Mouse (Mus musculus): ENCODE measurements around the gene Chsy1. TPM values are rescaled to one million over a fixed set of nuclear protein-coding genes. Genes with fewer than 3 reads are reported as not detected.
A peak's percentile ranks its signal among the peaks of the same experiment; 100 is the strongest.

Chsy1 gene
- polyA plus RNA-seq, 1 experiment: 11.2 TPM

- WGBS: 24% methylated on average over 14 of the region's 14 CpGs
- Histone ChIP-seq H3K27ac (ENCODE audit: control insufficient read depth, insufficient read depth, low read depth, low read length, poor library complexity) (peak overlapping the region; percentile 16; the same call in 1 of the 2 replicates), H3K4me1 (ENCODE audit: control insufficient read depth, insufficient read depth, low read length) (peaks cover 5% of the 10 kb centered on the region; the same call in 1 of the 2 replicates), H3K4me3 (replicated peaks; ENCODE audit: control insufficient read depth, low read depth, low read length) (peak overlapping the region; percentile 29)
- no peak for TF ChIP-seq CTCF (IDR thresholded peaks at IDR 0.05; ENCODE audit: control insufficient read depth, insufficient read depth, low read length)
- no peak for TF ChIP-seq POLR2A (IDR thresholded peaks at IDR 0.05; ENCODE audit: borderline replicate concordance, control insufficient read depth, low read depth, low read length)
These were observed 16.1 kb downstream of the Chsy1 start for GRCm38 (mm10) chr7:66125368-66125767.

GRCm38 (mm10) chr7:66127951-66128645 lies 18.8 kb downstream of the Chsy1 start:
- no peak overlapping the region for H3K27ac ChIP-seq (ENCODE audit: control insufficient read depth, insufficient read depth, low read depth, low read length, poor library complexity)
- no peak for TF ChIP-seq CTCF (IDR thresholded peaks at IDR 0.05; ENCODE audit: control insufficient read depth, insufficient read depth, low read length)
- TF ChIP-seq POLR2A (IDR thresholded peaks at IDR 0.05; ENCODE audit: borderline replicate concordance, control insufficient read depth, low read depth, low read length): no peak
- H3K4me3 ChIP-seq (replicated peaks; ENCODE audit: control insufficient read depth, low read depth, low read length): no peak overlapping the region
- peaks cover 4% of the 10 kb centered on the region; the same call in 1 of the 2 replicates for H3K4me1 ChIP-seq (ENCODE audit: control insufficient read depth, insufficient read depth, low read length)
- WGBS: 85% methylated on average over 4 of the region's 4 CpGs

- 62% methylated on average over 3 of the region's 3 CpGs for WGBS
- Histone ChIP-seq H3K27ac (ENCODE audit: control insufficient read depth, insufficient read depth, low read depth, low read length, poor library complexity) (no peak overlapping the region), H3K4me3 (replicated peaks; ENCODE audit: control insufficient read depth, low read depth, low read length) (no peak overlapping the region), H3K4me1 (ENCODE audit: control insufficient read depth, insufficient read depth, low read length) (peaks cover 4% of the 10 kb centered on the region; the same call in 1 of the 2 replicates)
- TF ChIP-seq CTCF (IDR thresholded peaks at IDR 0.05; ENCODE audit: control insufficient read depth, insufficient read depth, low read length) (no peak), POLR2A (IDR thresholded peaks at IDR 0.05; ENCODE audit: borderline replicate concordance, control insufficient read depth, low read depth, low read length) (no peak)
These were observed 19.5 kb downstream of the Chsy1 start for GRCm38 (mm10) chr7:66128857-66129256.

GRCm38 (mm10) chr7:66130296-66130695 lies 21.0 kb downstream of the Chsy1 start:
- Histone ChIP-seq H3K4me3 (replicated peaks; ENCODE audit: control insufficient read depth, low read depth, low read length) (no peak overlapping the region), H3K4me1 (ENCODE audit: control insufficient read depth, insufficient read depth, low read length) (no peaks in the 10 kb centered on the region; the same call in 1 of the 2 replicates), H3K27ac (ENCODE audit: control insufficient read depth, insufficient read depth, low read depth, low read length, poor library complexity) (no peak overlapping the region)
- 83% methylated on average over 2 of the region's 2 CpGs for WGBS
- no peak for TF ChIP-seq CTCF (IDR thresholded peaks at IDR 0.05; ENCODE audit: control insufficient read depth, insufficient read depth, low read length)
- TF ChIP-seq POLR2A (IDR thresholded peaks at IDR 0.05; ENCODE audit: borderline replicate concordance, control insufficient read depth, low read depth, low read length): no peak

- WGBS: 68% methylated on average over 4 of the region's 4 CpGs
- H3K4me3 ChIP-seq (replicated peaks; ENCODE audit: control insufficient read depth, low read depth, low read length): no peak overlapping the region
- TF ChIP-seq CTCF (IDR thresholded peaks at IDR 0.05; ENCODE audit: control insufficient read depth, insufficient read depth, low read length) (no peak), POLR2A (IDR thresholded peaks at IDR 0.05; ENCODE audit: borderline replicate concordance, control insufficient read depth, low read depth, low read length) (no peak)
- no peak overlapping the region for H3K27ac ChIP-seq (ENCODE audit: control insufficient read depth, insufficient read depth, low read depth, low read length, poor library complexity)
- peaks cover 2% of the 10 kb centered on the region; the same call in 1 of the 2 replicates for H3K4me1 ChIP-seq (ENCODE audit: control insufficient read depth, insufficient read depth, low read length)
These were observed 22.6 kb downstream of the Chsy1 start for GRCm38 (mm10) chr7:66131776-66132421.

GRCm38 (mm10) chr7:66134154-66134553 lies 24.8 kb downstream of the Chsy1 start:
- Histone ChIP-seq H3K27ac (ENCODE audit: control insufficient read depth, insufficient read depth, low read depth, low read length, poor library complexity) (no peak overlapping the region), H3K4me3 (replicated peaks; ENCODE audit: control insufficient read depth, low read depth, low read length) (no peak overlapping the region), H3K4me1 (ENCODE audit: control insufficient read depth, insufficient read depth, low read length) (peaks cover 4% of the 10 kb centered on the region; the same call in 1 of the 2 replicates)
- WGBS: 54% methylated on average over 3 of the region's 3 CpGs
- TF ChIP-seq CTCF (IDR thresholded peaks at IDR 0.05; ENCODE audit: control insufficient read depth, insufficient read depth, low read length) (no peak), POLR2A (IDR thresholded peaks at IDR 0.05; ENCODE audit: borderline replicate concordance, control insufficient read depth, low read depth, low read length) (no peak)

GRCm38 (mm10) chr7:66135644-66136043 lies 26.3 kb downstream of the Chsy1 start:
- 26% methylated on average over 3 of the region's 3 CpGs for WGBS
- H3K4me1 ChIP-seq (ENCODE audit: control insufficient read depth, insufficient read depth, low read length): peaks cover 11% of the 10 kb centered on the region; the same call in 1 of the 2 replicates
- TF ChIP-seq CTCF (IDR thresholded peaks at IDR 0.05; ENCODE audit: control insufficient read depth, insufficient read depth, low read length) (no peak), POLR2A (IDR thresholded peaks at IDR 0.05; ENCODE audit: borderline replicate concordance, control insufficient read depth, low read depth, low read length) (no peak)

GRCm38 (mm10) chr7:66136187-66136586 lies 26.9 kb downstream of the Chsy1 start:
- Histone ChIP-seq H3K4me1 (ENCODE audit: control insufficient read depth, insufficient read depth, low read length) (peaks cover 12% of the 10 kb centered on the region; the same call in 1 of the 2 replicates), H3K27ac (ENCODE audit: control insufficient read depth, insufficient read depth, low read depth, low read length, poor library complexity) (peak overlapping the region; percentile 24; the same call in 1 of the 2 replicates), H3K4me3 (replicated peaks; ENCODE audit: control insufficient read depth, low read depth, low read length) (no peak overlapping the region)
- no peak for TF ChIP-seq CTCF (IDR thresholded peaks at IDR 0.05; ENCODE audit: control insufficient read depth, insufficient read depth, low read length)
- TF ChIP-seq POLR2A (IDR thresholded peaks at IDR 0.05; ENCODE audit: borderline replicate concordance, control insufficient read depth, low read depth, low read length): no peak

More at GRCm38 (mm10) chr7:66135644-66136043, 26.3 kb downstream of the Chsy1 start:
- no peak overlapping the region for H3K4me3 ChIP-seq (replicated peaks; ENCODE audit: control insufficient read depth, low read depth, low read length)
- peak overlapping the region; percentile 78; the same call in 1 of the 2 replicates for H3K27ac ChIP-seq (ENCODE audit: control insufficient read depth, insufficient read depth, low read depth, low read length, poor library complexity)

Measured in bone marrow, adult 2 months (tissue).